Mouse (Mus musculus): ENCODE measurements at regions not wholly inside any gene's neighbourhood (a gene's known extent, or its start where the extent isn't known, plus 50 kb on each side); places are given as distances from the start of the nearest gene placed in this dataset.
A peak's percentile ranks its signal among the peaks of the same experiment; 100 is the strongest.

- WGBS = 57% methylated on average over 3 of the region's 3 CpGs
- H3K9me3 ChIP-seq (ENCODE audit: low read length) = no peaks in the 10 kb centered on the region
Measured at GRCm38 (mm10) chr5:99165807-99166360, 128.7 kb upstream of the Prkg2 start.

GRCm38 (mm10) chr5:99157973-99158372, 120.8 kb upstream of the Prkg2 start:
- DNase-seq (ENCODE audit: low spot score) (peak; percentile 82), ATAC-seq (ENCODE audit: low FRiP score) (no peak)
- Histone ChIP-seq H3K4me1 (ENCODE audit: insufficient read depth, low read length) (no peaks in the 10 kb centered on the region), H3K4me3 (ENCODE audit: low read depth, low read length) (no peak overlapping the region), H3K36me3 (ENCODE audit: insufficient read depth, low read length) (no peaks in the 10 kb centered on the region), H3K9me3 (ENCODE audit: low read length) (no peaks in the 10 kb centered on the region), H3K27ac (ENCODE audit: low read depth, low read length) (no peak overlapping the region), H3K9ac (replicated peaks; ENCODE audit: low read length, poor library complexity, severe bottlenecking) (no peak overlapping the region), H3K27me3 (ENCODE audit: insufficient read depth, low read length) (no peaks in the 10 kb centered on the region), H3K4me2 (ENCODE audit: low read depth, low read length, poor library complexity, severe bottlenecking) (no peak overlapping the region)
- WGBS = 30% methylated on average over 1 of the region's 1 CpGs
- peak; percentile 87 for TF ChIP-seq CTCF (IDR thresholded peaks at IDR 0.05)

More at GRCm38 (mm10) chr5:99165807-99166360, 128.7 kb upstream of the Prkg2 start:
- Histone ChIP-seq H3K36me3 (ENCODE audit: insufficient read depth, low read length) (no peaks in the 10 kb centered on the region), H3K4me3 (ENCODE audit: low read depth, low read length) (no peak overlapping the region), H3K9ac (replicated peaks; ENCODE audit: low read length, poor library complexity, severe bottlenecking) (no peak overlapping the region), H3K4me1 (ENCODE audit: insufficient read depth, low read length) (no peaks in the 10 kb centered on the region), H3K27ac (ENCODE audit: low read depth, low read length) (no peak overlapping the region), H3K27me3 (ENCODE audit: insufficient read depth, low read length) (no peaks in the 10 kb centered on the region), H3K4me2 (ENCODE audit: low read depth, low read length, poor library complexity, severe bottlenecking) (no peak overlapping the region)
- DNase-seq (ENCODE audit: low spot score) (no peak), ATAC-seq (ENCODE audit: low FRiP score) (no peak)
- TF ChIP-seq CTCF (IDR thresholded peaks at IDR 0.05) = no peak

DNA sequence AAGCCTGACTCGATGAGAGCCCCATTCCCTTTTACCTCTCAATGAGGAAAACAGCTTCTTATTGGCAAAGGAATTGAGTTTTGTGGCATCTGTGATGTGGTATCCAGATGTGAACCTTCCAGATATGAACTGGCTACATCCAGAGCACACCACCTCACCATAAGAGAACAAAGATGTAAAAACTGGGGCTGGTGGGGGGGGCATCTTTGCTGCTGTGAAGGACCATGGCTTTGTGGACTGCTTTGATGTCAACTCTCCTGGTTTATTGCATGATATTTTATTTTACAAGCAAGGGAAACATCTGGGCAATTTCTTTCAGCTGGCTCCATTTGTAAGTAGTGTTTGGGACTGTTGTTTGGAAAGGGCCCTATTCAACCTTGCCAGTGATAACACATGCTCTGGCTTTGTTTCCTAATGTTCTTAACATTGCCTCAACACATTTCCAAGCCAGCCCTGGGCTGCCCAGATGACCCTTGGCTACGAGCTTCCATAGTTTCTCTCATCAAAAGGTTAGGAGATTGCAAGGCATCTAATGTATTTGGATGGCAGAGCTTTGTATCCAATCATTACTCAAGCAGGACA, 116.2 kb upstream of the Prkg2 start:
- DNase-seq (ENCODE audit: low spot score) (no peak), ATAC-seq (ENCODE audit: low FRiP score) (no peak)
- Histone ChIP-seq H3K4me1 (ENCODE audit: insufficient read depth, low read length) (no peaks in the 10 kb centered on the region), H3K27me3 (ENCODE audit: insufficient read depth, low read length) (no peaks in the 10 kb centered on the region), H3K4me2 (ENCODE audit: low read depth, low read length, poor library complexity, severe bottlenecking) (no peak overlapping the region), H3K9ac (replicated peaks; ENCODE audit: low read length, poor library complexity, severe bottlenecking) (no peak overlapping the region), H3K36me3 (ENCODE audit: insufficient read depth, low read length) (no peaks in the 10 kb centered on the region), H3K4me3 (ENCODE audit: low read depth, low read length) (no peak overlapping the region), H3K9me3 (ENCODE audit: low read length) (no peaks in the 10 kb centered on the region), H3K27ac (ENCODE audit: low read depth, low read length) (no peak overlapping the region)
- 72% methylated on average over 2 of the region's 2 CpGs for WGBS
- TF ChIP-seq CTCF (IDR thresholded peaks at IDR 0.05) = no peak

DNA sequence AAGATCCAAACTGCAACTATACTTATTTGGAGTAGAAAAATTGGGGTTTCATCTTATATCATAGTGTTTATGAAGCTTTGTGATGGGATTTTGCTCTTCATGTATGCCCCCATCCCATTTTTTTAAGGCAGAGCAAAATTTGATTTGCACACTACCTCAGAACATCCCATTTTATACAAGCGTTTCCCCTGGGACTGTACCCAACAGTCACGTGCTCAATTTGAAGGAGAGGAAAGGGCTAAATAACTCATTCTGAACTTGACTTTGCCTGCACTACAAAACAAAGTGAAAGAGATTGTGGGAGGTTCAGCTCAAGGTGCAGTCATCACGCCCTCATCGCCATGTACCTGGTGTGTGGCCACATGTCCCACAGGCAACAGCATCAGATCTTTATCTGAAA, 115.1 kb upstream of the Prkg2 start:
- Histone ChIP-seq H3K4me2 (ENCODE audit: low read depth, low read length, poor library complexity, severe bottlenecking) (no peak overlapping the region), H3K36me3 (ENCODE audit: insufficient read depth, low read length) (no peaks in the 10 kb centered on the region), H3K27ac (ENCODE audit: low read depth, low read length) (no peak overlapping the region), H3K4me3 (ENCODE audit: low read depth, low read length) (no peak overlapping the region), H3K9me3 (ENCODE audit: low read length) (no peaks in the 10 kb centered on the region), H3K9ac (replicated peaks; ENCODE audit: low read length, poor library complexity, severe bottlenecking) (no peak overlapping the region), H3K4me1 (ENCODE audit: insufficient read depth, low read length) (no peaks in the 10 kb centered on the region), H3K27me3 (ENCODE audit: insufficient read depth, low read length) (no peaks in the 10 kb centered on the region)
- WGBS = 91% methylated on average over 4 of the region's 4 CpGs
- TF ChIP-seq CTCF (IDR thresholded peaks at IDR 0.05) = no peak
- ATAC-seq (ENCODE audit: low FRiP score) (no peak), DNase-seq (ENCODE audit: low spot score) (no peak)

GRCm38 (mm10) chr5:99149904-99150303, 112.8 kb upstream of the Prkg2 start:
- WGBS = 13% methylated on average over 1 of the region's 1 CpGs
- no peak overlapping the region for H3K4me3 ChIP-seq (ENCODE audit: low read depth, low read length)

DNA sequence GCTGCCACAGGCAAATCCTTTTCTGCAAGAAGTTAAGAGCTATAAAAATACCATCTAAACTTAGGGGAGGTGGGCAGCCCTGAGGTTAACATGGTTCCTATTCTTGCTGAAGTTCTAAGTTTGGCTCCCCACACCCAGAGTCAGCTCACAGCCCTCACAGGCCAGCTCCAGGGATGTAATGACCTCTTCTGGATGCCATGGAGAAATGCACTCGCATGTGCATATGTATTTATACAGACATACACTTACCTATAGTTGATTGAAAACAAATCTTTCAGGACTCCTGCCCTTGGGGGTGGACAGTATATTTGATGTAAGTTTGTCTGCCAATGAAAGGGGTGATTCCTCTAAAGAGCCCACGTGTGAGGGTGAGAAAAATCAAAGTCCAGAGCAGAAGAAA, 95.5 kb upstream of the Prkg2 start:
- H3K27ac ChIP-seq (ENCODE audit: low read depth, low read length) = no peak overlapping the region
- no peaks in the 10 kb centered on the region for H3K36me3 ChIP-seq (ENCODE audit: insufficient read depth, low read length)
- no peak for DNase-seq (ENCODE audit: low spot score)
- 83% methylated on average over 2 of the region's 2 CpGs for WGBS
- H3K9me3 ChIP-seq (ENCODE audit: low read length) = no peaks in the 10 kb centered on the region
- no peak overlapping the region for H3K9ac ChIP-seq (replicated peaks; ENCODE audit: low read length, poor library complexity, severe bottlenecking)
- no peaks in the 10 kb centered on the region for H3K4me1 ChIP-seq (ENCODE audit: insufficient read depth, low read length)
- TF ChIP-seq CTCF (IDR thresholded peaks at IDR 0.05) = peak; percentile 12; the same call in 1 of the 2 replicates
- H3K4me3 ChIP-seq (ENCODE audit: low read depth, low read length) = no peak overlapping the region
- H3K4me2 ChIP-seq (ENCODE audit: low read depth, low read length, poor library complexity, severe bottlenecking) = no peak overlapping the region
- ATAC-seq (ENCODE audit: low FRiP score) = no peak
- no peaks in the 10 kb centered on the region for H3K27me3 ChIP-seq (ENCODE audit: insufficient read depth, low read length)

More at GRCm38 (mm10) chr5:99149904-99150303, 112.8 kb upstream of the Prkg2 start:
- no peak for TF ChIP-seq CTCF (IDR thresholded peaks at IDR 0.05)
- Histone ChIP-seq H3K36me3 (ENCODE audit: insufficient read depth, low read length) (no peaks in the 10 kb centered on the region), H3K9ac (replicated peaks; ENCODE audit: low read length, poor library complexity, severe bottlenecking) (no peak overlapping the region), H3K27ac (ENCODE audit: low read depth, low read length) (no peak overlapping the region), H3K4me2 (ENCODE audit: low read depth, low read length, poor library complexity, severe bottlenecking) (no peak overlapping the region), H3K4me1 (ENCODE audit: insufficient read depth, low read length) (no peaks in the 10 kb centered on the region), H3K9me3 (ENCODE audit: low read length) (no peaks in the 10 kb centered on the region), H3K27me3 (ENCODE audit: insufficient read depth, low read length) (no peaks in the 10 kb centered on the region)
- DNase-seq (ENCODE audit: low spot score) (no peak), ATAC-seq (ENCODE audit: low FRiP score) (no peak)

All from midbrain, postnatal 0 days (tissue).